Mouse (Mus musculus) limb, embryonic 14.5 days (tissue): ENCODE measurements around the gene Mylk. TPM values are rescaled to one million over a fixed set of nuclear protein-coding genes. Genes with fewer than 3 reads are reported as not detected.

Experiments
- ATAC-seq: fragments of 200-750 bp; cut with Nextera tagmentation; 2 replicates; pipeline ENCODE4 v1.8.0; 2017; ENCODE audit warnings: low read depth, moderate number of reproducible peaks, moderate TSS enrichment; ENCODE audit not compliant: low FRiP score
- DNase-seq: peaks from one replicate; pipeline ENCODE4 v3.0.0-alpha.2; 2015; ENCODE audit warnings: low spot score
- H3K27ac ChIP-seq: fragments of 300-500 bp; sonication (generic); replicated peaks from 2 replicates; pipeline ENCODE4 v1.5.1; 2014; ENCODE audit warnings: low read depth, mild to moderate bottlenecking, low read length, moderate library complexity, mixed read lengths
- H3K27me3 ChIP-seq: fragments of 300-500 bp; sonication (generic); 2 replicates; pipeline ENCODE4 v1.6.1; 2014; ENCODE audit warnings: low read length, mixed read lengths; ENCODE audit not compliant: control insufficient read depth, insufficient read depth
- H3K36me3 ChIP-seq: fragments of 300-500 bp; sonication (generic); 2 replicates; pipeline ENCODE4 v1.6.1; 2014; ENCODE audit warnings: mild to moderate bottlenecking, low read length, moderate library complexity, mixed read lengths; ENCODE audit not compliant: control insufficient read depth, insufficient read depth
- H3K4me1 ChIP-seq: fragments of 300-500 bp; sonication (generic); 2 replicates; pipeline ENCODE4 v1.6.1; 2014; ENCODE audit warnings: antibody characterized with exemption, low read length, mixed read lengths; ENCODE audit not compliant: control insufficient read depth, insufficient read depth
- H3K4me2 ChIP-seq: fragments of 300-500 bp; sonication (generic); replicated peaks from 2 replicates; pipeline ENCODE4 v1.6.1; 2014; ENCODE audit warnings: low read depth, mild to moderate bottlenecking, low read length, moderate library complexity; ENCODE audit not compliant: severe bottlenecking
- H3K4me3 ChIP-seq: fragments of 300-500 bp; sonication (generic); replicated peaks from 2 replicates; pipeline ENCODE4 v1.5.1; 2014; ENCODE audit warnings: low read length
- H3K9ac ChIP-seq: fragments of 300-500 bp; sonication (generic); 2 replicates; pipeline ENCODE4 v1.6.1; 2014; ENCODE audit warnings: mild to moderate bottlenecking, low read depth, low read length, moderate library complexity; ENCODE audit not compliant: severe bottlenecking
- H3K9me3 ChIP-seq: fragments of 300-500 bp; sonication (generic); 2 replicates; pipeline ENCODE4 v1.6.1; 2016; ENCODE audit warnings: low read length; ENCODE audit not compliant: control insufficient read depth
- POLR2A ChIP-seq: fragments of 200-500 bp; IDR thresholded peaks from 2 replicates; pipeline ENCODE4 v1.8.0; 2012; ENCODE audit warnings: inconsistent platforms, mild to moderate bottlenecking, moderate library complexity, borderline replicate concordance; ENCODE audit not compliant: insufficient read depth, insufficient read length; ENCODE audit errors: extremely low read depth
- WGBS: fragments of 180-500 bp; shearing (Covaris S2); extraction: QIAGEN DNeasy Blood & Tissue Kit; methylation state at CpG from one replicate; pipeline ENCODE4 v1.1.7; 2014; 5-methylcytosine and 5-hydroxymethylcytosine counted together
- polyA plus RNA-seq, 2 experiments: library from polyadenylated mRNA; depleted of rRNA in 1 of 2; stranded (reverse) in 1 of 2; unstranded in 1 of 2; fragments of >200 nt; fragmentation: Nextera tagmentation in 1 of 2; extraction: Ambion mirVana in 1 of 2; gene quantifications; 2 replicates each; pipeline versions ENCODE4 v1.2.1 to v1.2.3; 2012 to 2014

The Mylk gene
- polyA plus RNA-seq, 2 experiments: 14.9 to 17.0 TPM

- DNase-seq (no peak), ATAC-seq (no peak)
- Histone ChIP-seq H3K4me2 (no peak overlapping the region), H3K4me3 (no peak overlapping the region), H3K4me1 (no peaks in the 10 kb centered on the region), H3K27me3 (no peaks in the 10 kb centered on the region), H3K27ac (no peak overlapping the region), H3K9ac (no peak overlapping the region), H3K36me3 (no peaks in the 10 kb centered on the region), H3K9me3 (peaks cover 3% of the 10 kb centered on the region; the same call in 1 of the 2 replicates)
- no peak for TF ChIP-seq POLR2A
- 84% methylated on average over 5 of the region's 5 CpGs for WGBS
Measured at GRCm38 (mm10) chr16:34952254-34952653, 207.2 kb downstream of the Mylk start.

- no peak for ATAC-seq
- no peaks in the 10 kb centered on the region for H3K27me3 ChIP-seq
- H3K27ac ChIP-seq: no peak overlapping the region
- no peak overlapping the region for H3K4me3 ChIP-seq
- H3K9me3 ChIP-seq: peaks cover 3% of the 10 kb centered on the region; the same call in 1 of the 2 replicates
- no peak overlapping the region for H3K4me2 ChIP-seq
- H3K36me3 ChIP-seq: no peaks in the 10 kb centered on the region
- DNase-seq: no peak
- H3K9ac ChIP-seq: no peak overlapping the region
- WGBS: 80% methylated on average over 3 of the region's 3 CpGs
- TF ChIP-seq POLR2A: no peak
- H3K4me1 ChIP-seq: peaks cover 5% of the 10 kb centered on the region
Measured at GRCm38 (mm10) chr16:34952798-34953197, 207.8 kb downstream of the Mylk start.

- Histone ChIP-seq H3K27ac (no peak overlapping the region), H3K9ac (no peak overlapping the region), H3K27me3 (no peaks in the 10 kb centered on the region), H3K36me3 (no peaks in the 10 kb centered on the region), H3K4me1 (peaks cover 12% of the 10 kb centered on the region), H3K4me2 (no peak overlapping the region), H3K4me3 (no peak overlapping the region), H3K9me3 (peaks cover 3% of the 10 kb centered on the region; the same call in 1 of the 2 replicates)
- TF ChIP-seq POLR2A: no peak
- ATAC-seq: no peak
- WGBS: 90% methylated on average over 10 of the region's 10 CpGs
- no peak for DNase-seq
Measured at GRCm38 (mm10) chr16:34953501-34953900, 208.5 kb downstream of the Mylk start.

GRCm38 (mm10) chr16:34957487-34958230 is 212.6 kb downstream of the Mylk start:
- TF ChIP-seq POLR2A: no peak
- no peak overlapping the region; the same call in 1 of the 2 replicates for H3K27ac ChIP-seq
- H3K4me3 ChIP-seq: no peak overlapping the region
- 0 out of 2 replicates have a peak, but pooled peaks have one; percentile 27 for ATAC-seq
- H3K4me1 ChIP-seq: peaks cover 48% of the 10 kb centered on the region
- 68% methylated on average over 8 of the region's 8 CpGs for WGBS
- H3K9ac ChIP-seq: no peak overlapping the region
- H3K4me2 ChIP-seq: no peak overlapping the region
- H3K36me3 ChIP-seq: no peaks in the 10 kb centered on the region
- peaks cover 3% of the 10 kb centered on the region; the same call in 1 of the 2 replicates for H3K9me3 ChIP-seq
- DNase-seq: no peak
- no peaks in the 10 kb centered on the region for H3K27me3 ChIP-seq

GRCm38 (mm10) chr16:34958667-34959066 is 213.7 kb downstream of the Mylk start:
- TF ChIP-seq POLR2A: no peak
- Histone ChIP-seq H3K4me3 (no peak overlapping the region), H3K4me2 (no peak overlapping the region), H3K4me1 (peaks cover 58% of the 10 kb centered on the region), H3K27me3 (no peaks in the 10 kb centered on the region), H3K9ac (no peak overlapping the region), H3K36me3 (no peaks in the 10 kb centered on the region), H3K27ac (peak overlapping the region; percentile 58), H3K9me3 (peaks cover 3% of the 10 kb centered on the region; the same call in 1 of the 2 replicates)
- DNase-seq (peak; percentile 92), ATAC-seq (peak; percentile 82; the same call in 1 of the 2 replicates)
- 3% methylated on average over 9 of the region's 9 CpGs for WGBS
